Mouse (Mus musculus) neutrophil, adult 59 days (primary cell): Measurements from ENCODE around the gene Heca. TPM values are rescaled to one million over a fixed set of nuclear protein-coding genes. Genes with fewer than 3 reads are reported as not detected.

Experiments used
- total RNA-seq, 2 experiments: library from RNA; stranded (reverse); gene quantifications; 1 replicate in 1 of 2; 2 replicates in 1 of 2; pipeline ENCODE4 v1.2.4; 2023

Heca gene
- 10 to 100 TPM; 43.2 to 44.1 TPM for total RNA-seq

DNA sequence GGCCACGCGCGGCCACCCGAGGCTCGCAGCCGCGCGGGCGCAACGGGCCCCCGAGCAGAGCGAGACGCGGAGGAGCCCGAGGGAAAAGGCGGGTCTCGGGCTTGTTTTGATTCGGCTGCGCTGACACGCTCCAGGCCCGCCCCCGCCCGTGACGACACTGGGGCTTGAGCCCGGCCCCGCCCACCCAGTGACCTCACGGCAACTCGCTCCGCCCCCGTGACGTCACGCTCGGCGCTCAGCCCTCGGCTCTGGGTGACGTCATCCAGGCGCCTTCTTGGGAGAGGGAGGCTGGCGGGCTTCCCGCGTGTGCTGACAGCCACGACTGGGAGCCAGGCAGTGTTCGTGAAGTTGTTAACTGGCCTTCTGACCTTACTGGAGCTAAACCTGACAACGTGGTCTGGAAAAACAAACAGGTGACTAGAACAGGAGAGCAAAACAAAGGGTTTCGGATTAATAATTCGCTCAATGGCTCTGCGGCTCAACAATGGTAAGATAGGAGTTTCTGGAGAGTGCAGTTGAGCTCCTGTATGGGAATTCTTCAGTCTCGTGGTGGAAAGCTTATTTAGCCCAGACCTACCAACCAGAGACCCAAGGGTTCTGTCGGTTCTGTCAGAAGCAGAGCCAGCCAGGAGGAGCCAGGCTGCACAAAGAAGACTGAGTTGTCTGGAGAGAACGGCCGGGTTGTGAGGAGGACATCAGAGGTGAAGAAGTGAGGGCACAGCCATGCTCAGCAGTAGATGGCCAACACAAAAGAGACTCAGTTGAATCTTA is at the start of gene Heca:
Heca (minus strand) TSS at position 108 of the 771 bp plus-strand sequence.

Other genes starting within 250 kb of the Heca start
- gene Cited2, start 224.8 kb downstream of the Heca start, total RNA-seq, result 100 to 1,000 TPM; 112 to 129 TPM
- gene Txlnb, start 151.8 kb downstream of the Heca start, total RNA-seq, result under 1 TPM; 0.44 to 0.51 TPM
- 100 to 1,000 TPM; 119 to 123 TPM for gene Abracl, start 75.2 kb upstream of the Heca start, total RNA-seq
- 10 to 100 TPM; 50.4 to 59.6 TPM for gene Reps1, start 107.8 kb upstream of the Heca start, total RNA-seq